Mouse (Mus musculus): ENCODE measurements around the gene Atg13.

The Atg13 gene

GRCm38 (mm10) chr2:91649152-91649551, 61.2 kb downstream of the Atg13 start:
- DNase-seq (ENCODE audit: low spot score), result no peak

GRCm38 (mm10) chr2:91646733-91647132, 63.6 kb downstream of the Atg13 start:
- no peak for DNase-seq (ENCODE audit: low spot score)

GRCm38 (mm10) chr2:91645811-91646210, 64.6 kb downstream of the Atg13 start:
- no peak for DNase-seq (ENCODE audit: low spot score)

GRCm38 (mm10) chr2:91645354-91645753, 65.0 kb downstream of the Atg13 start:
- DNase-seq (ENCODE audit: low spot score), result no peak

- no peak for DNase-seq (ENCODE audit: low spot score)
Observed at GRCm38 (mm10) chr2:91644021-91644420, 66.4 kb downstream of the Atg13 start.

GRCm38 (mm10) chr2:91642825-91643415, 67.5 kb downstream of the Atg13 start:
- no peak for DNase-seq (ENCODE audit: low spot score)

- no peak for DNase-seq (ENCODE audit: low spot score)
Observed at GRCm38 (mm10) chr2:91638931-91639330, 71.4 kb downstream of the Atg13 start.

GRCm38 (mm10) chr2:91636727-91637338, 73.5 kb downstream of the Atg13 start:
- DNase-seq (ENCODE audit: low spot score), result no peak

GRCm38 (mm10) chr2:91636229-91636628, 74.1 kb downstream of the Atg13 start, which contains the start of gene F2:
F2 (minus strand) TSS chr2:91636414.
- no peak for DNase-seq (ENCODE audit: low spot score)

GRCm38 (mm10) chr2:91635486-91635885, 74.9 kb downstream of the Atg13 start:
- DNase-seq (ENCODE audit: low spot score), result no peak

GRCm38 (mm10) chr2:91634841-91635240, 75.5 kb downstream of the Atg13 start:
- DNase-seq (ENCODE audit: low spot score), result no peak

- DNase-seq (ENCODE audit: low spot score), result no peak
Observed at GRCm38 (mm10) chr2:91633334-91633977, 76.9 kb downstream of the Atg13 start.

- DNase-seq (ENCODE audit: low spot score), result no peak
Observed at GRCm38 (mm10) chr2:91632316-91632715, 78.1 kb downstream of the Atg13 start.

GRCm38 (mm10) chr2:91631826-91632225, 78.5 kb downstream of the Atg13 start:
- no peak for DNase-seq (ENCODE audit: low spot score)

GRCm38 (mm10) chr2:91630384-91630783, 80.0 kb downstream of the Atg13 start:
- no peak for DNase-seq (ENCODE audit: low spot score)

- DNase-seq (ENCODE audit: low spot score), result no peak
Observed at GRCm38 (mm10) chr2:91629682-91630081, 80.7 kb downstream of the Atg13 start.

- no peak for DNase-seq (ENCODE audit: low spot score)
Observed at GRCm38 (mm10) chr2:91628171-91628570, 82.2 kb downstream of the Atg13 start.

GRCm38 (mm10) chr2:91627486-91627885, 82.9 kb downstream of the Atg13 start:
- no peak for DNase-seq (ENCODE audit: low spot score)

All from ovary, postnatal 14 days (tissue).